Mouse (Mus musculus) myocyte (in vitro differentiated cells): ENCODE results near the gene Ccdc153. TPM values are rescaled to one million over a fixed set of nuclear protein-coding genes. Genes with fewer than 3 reads are reported as not detected.

Source experiments
- H3K27me3 ChIP-seq: one replicate; pipeline ENCODE4 v1.6.1; 2011; ENCODE audit not compliant: control insufficient read depth, insufficient read depth, insufficient read length
- H3K36me3 ChIP-seq: one replicate; pipeline ENCODE4 v1.6.1; 2011; ENCODE audit not compliant: control insufficient read depth, insufficient read depth
- H3K4me2 ChIP-seq: one replicate; pipeline ENCODE4 v1.6.1; 2011; ENCODE audit warnings: low read depth, control low read depth
- H3K4me3 ChIP-seq: one replicate; pipeline ENCODE4 v1.5.1; 2011; ENCODE audit warnings: mild to moderate bottlenecking, control low read depth, moderate library complexity
- H3K79me2 ChIP-seq: one replicate; pipeline ENCODE4 v1.6.1; 2011; ENCODE audit not compliant: control insufficient read depth, insufficient read depth
- H3ac ChIP-seq: one replicate; pipeline ENCODE4 v1.6.1; 2011; ENCODE audit not compliant: control insufficient read depth, insufficient read length
- CEBPB ChIP-seq: IDR thresholded peaks from 2 replicates; pipeline ENCODE4 v1.6.1; 2011; ENCODE audit warnings: mild to moderate bottlenecking, moderate library complexity; ENCODE audit not compliant: poor library complexity, insufficient read depth, severe bottlenecking
- E2F4 ChIP-seq: IDR thresholded peaks from one replicate; pipeline ENCODE4 v1.6.1; 2011; ENCODE audit warnings: mild to moderate bottlenecking, control low read depth, moderate library complexity; ENCODE audit not compliant: insufficient read depth
- MAX ChIP-seq: IDR thresholded peaks from one replicate; pipeline ENCODE4 v1.6.1; 2011; ENCODE audit warnings: low read depth, mild to moderate bottlenecking, control low read depth
- MYOD1 ChIP-seq, 3 experiments: IDR thresholded peaks; one replicate each; pipeline ENCODE4 v1.6.1; 2011; ENCODE audit warnings: control low read depth in 2 of 3, low read depth in 2 of 3, mild to moderate bottlenecking in 2 of 3, moderate library complexity in 1 of 3; ENCODE audit not compliant: insufficient read length in 2 of 3, control insufficient read depth in 1 of 3
- MYOG ChIP-seq, 3 experiments: IDR thresholded peaks; one replicate each; pipeline ENCODE4 v1.6.1; 2011; ENCODE audit warnings: control low read depth in 2 of 3, low read depth in 2 of 3, mild to moderate bottlenecking in 2 of 3; ENCODE audit not compliant: insufficient read length in 2 of 3, control insufficient read depth in 1 of 3, insufficient read depth in 1 of 3
- POLR2A ChIP-seq: IDR thresholded peaks from one replicate; pipeline ENCODE4 v1.6.1; 2011; ENCODE audit warnings: low read depth, mild to moderate bottlenecking, control low read depth, moderate library complexity; ENCODE audit not compliant: insufficient read length
- POLR2AphosphoS2 ChIP-seq: IDR thresholded peaks from one replicate; pipeline ENCODE4 v1.6.1; 2011; ENCODE audit warnings: low read depth, control low read depth; ENCODE audit not compliant: insufficient read length
- REST ChIP-seq: IDR thresholded peaks from one replicate; pipeline ENCODE4 v1.6.1; 2011; ENCODE audit warnings: mild to moderate bottlenecking, control low read depth, moderate library complexity; ENCODE audit not compliant: insufficient read depth, insufficient read length
- SRF ChIP-seq: IDR thresholded peaks from one replicate; pipeline ENCODE4 v1.6.1; 2011; ENCODE audit warnings: low read depth; ENCODE audit not compliant: control insufficient read depth, insufficient read length
- TCF12 ChIP-seq: IDR thresholded peaks from one replicate; pipeline ENCODE4 v1.6.1; 2011; ENCODE audit warnings: mild to moderate bottlenecking, control low read depth; ENCODE audit not compliant: poor library complexity, insufficient read depth, severe bottlenecking
- TCF3 ChIP-seq: IDR thresholded peaks from one replicate; pipeline ENCODE4 v1.6.1; 2011; ENCODE audit warnings: low read depth, control low read depth; ENCODE audit not compliant: insufficient read length
- USF1 ChIP-seq: IDR thresholded peaks from one replicate; pipeline ENCODE4 v1.6.1; 2011; ENCODE audit warnings: low read depth, mild to moderate bottlenecking, control low read depth, moderate library complexity
- polyA plus RNA-seq: library from polyadenylated mRNA; unstranded; fragments of >200 nt; fragmentation: generic; extraction: Trizol; gene quantifications from one replicate; pipeline ENCODE4 v1.2.1, GENCODE M21; 2012; ENCODE audit warnings: missing spikeins

The Ccdc153 gene
- polyA plus RNA-seq, 1 experiment: not detected

- H3ac ChIP-seq: peak overlapping the region; percentile 58
- peak overlapping the region; percentile 79 for H3K4me2 ChIP-seq
- peaks cover 47% of the 10 kb centered on the region for H3K79me2 ChIP-seq
- no peak for TF ChIP-seq SRF
- no peaks in the 10 kb centered on the region for H3K27me3 ChIP-seq
- H3K36me3 ChIP-seq: no peaks in the 10 kb centered on the region
- H3K4me3 ChIP-seq: peak overlapping the region; percentile 67
Observed at GRCm38 (mm10) chr9:44233021-44233801, 7.3 kb upstream of the Ccdc153 start.

DNA sequence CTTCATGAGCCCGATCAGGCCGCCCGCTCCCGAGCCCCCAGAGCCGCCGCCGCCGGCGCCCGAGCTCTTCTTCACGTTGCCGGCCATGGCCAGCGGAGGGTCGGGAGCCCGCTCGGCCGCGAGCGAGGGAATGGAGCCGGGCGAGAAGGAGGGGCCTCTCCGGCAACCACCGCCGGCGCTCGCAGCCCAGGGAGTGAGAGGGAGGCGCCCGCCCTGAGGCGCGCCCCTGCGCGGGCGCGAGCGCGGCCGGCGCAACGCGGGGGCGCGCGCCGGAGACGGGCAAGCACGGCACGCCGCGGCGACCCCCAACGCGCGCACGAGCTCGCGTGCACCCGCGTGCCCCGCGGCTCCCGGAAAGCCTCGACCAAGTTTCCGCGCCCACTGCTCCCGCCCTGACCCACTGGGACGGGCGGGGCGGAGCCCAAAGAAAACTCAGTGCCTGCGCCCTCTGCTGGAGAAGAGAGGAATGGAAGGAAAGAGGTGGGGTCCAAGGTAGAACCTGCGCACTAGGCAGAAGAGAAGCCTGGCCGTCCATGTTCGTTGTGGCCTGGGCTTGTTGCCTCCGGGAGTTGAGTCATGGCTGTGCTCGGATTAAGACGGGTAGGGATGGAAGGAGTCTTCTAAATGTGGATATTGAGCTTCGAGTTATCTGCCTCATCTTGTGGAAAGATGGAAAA is 6.5 kb upstream of the Ccdc153 start, which contains the start of gene Cbl:
Gene Cbl (minus strand): TSS at position 248 of the 677 bp plus-strand sequence.
- H3K27me3 ChIP-seq: no peaks in the 10 kb centered on the region
- peak within 1 kb of the TSS; percentile 58 for H3ac ChIP-seq
- no peak for TF ChIP-seq MAX
- TF ChIP-seq CEBPB: no peak
- TF ChIP-seq TCF3: no peak
- TF ChIP-seq E2F4: peak; percentile 41
- TF ChIP-seq TCF12: no peak
- no peak for TF ChIP-seq SRF
- no peak for TF ChIP-seq REST
- no peak for TF ChIP-seq MYOD1 (IDR thresholded peaks at IDR 0.05; ENCODE audit: control insufficient read depth in 1 of 3, insufficient read length in 2 of 3, low read depth in 2 of 3)
- TF ChIP-seq POLR2A: peak; percentile 66
- TF ChIP-seq POLR2AphosphoS2: peak; percentile 32
- TF ChIP-seq MYOG (IDR thresholded peaks at IDR 0.05; ENCODE audit: control insufficient read depth in 1 of 3, insufficient read depth in 1 of 3, insufficient read length in 2 of 3, low read depth in 2 of 3): peak in 1 of 3 experiments; percentile 2
- no peak for TF ChIP-seq USF1
- peaks cover 40% of the 10 kb centered on the region for H3K79me2 ChIP-seq
- H3K4me2 ChIP-seq: peak within 1 kb of the TSS; percentile 79
- peak within 1 kb of the TSS; percentile 67 for H3K4me3 ChIP-seq
- no peaks in the 10 kb centered on the region for H3K36me3 ChIP-seq

DNA sequence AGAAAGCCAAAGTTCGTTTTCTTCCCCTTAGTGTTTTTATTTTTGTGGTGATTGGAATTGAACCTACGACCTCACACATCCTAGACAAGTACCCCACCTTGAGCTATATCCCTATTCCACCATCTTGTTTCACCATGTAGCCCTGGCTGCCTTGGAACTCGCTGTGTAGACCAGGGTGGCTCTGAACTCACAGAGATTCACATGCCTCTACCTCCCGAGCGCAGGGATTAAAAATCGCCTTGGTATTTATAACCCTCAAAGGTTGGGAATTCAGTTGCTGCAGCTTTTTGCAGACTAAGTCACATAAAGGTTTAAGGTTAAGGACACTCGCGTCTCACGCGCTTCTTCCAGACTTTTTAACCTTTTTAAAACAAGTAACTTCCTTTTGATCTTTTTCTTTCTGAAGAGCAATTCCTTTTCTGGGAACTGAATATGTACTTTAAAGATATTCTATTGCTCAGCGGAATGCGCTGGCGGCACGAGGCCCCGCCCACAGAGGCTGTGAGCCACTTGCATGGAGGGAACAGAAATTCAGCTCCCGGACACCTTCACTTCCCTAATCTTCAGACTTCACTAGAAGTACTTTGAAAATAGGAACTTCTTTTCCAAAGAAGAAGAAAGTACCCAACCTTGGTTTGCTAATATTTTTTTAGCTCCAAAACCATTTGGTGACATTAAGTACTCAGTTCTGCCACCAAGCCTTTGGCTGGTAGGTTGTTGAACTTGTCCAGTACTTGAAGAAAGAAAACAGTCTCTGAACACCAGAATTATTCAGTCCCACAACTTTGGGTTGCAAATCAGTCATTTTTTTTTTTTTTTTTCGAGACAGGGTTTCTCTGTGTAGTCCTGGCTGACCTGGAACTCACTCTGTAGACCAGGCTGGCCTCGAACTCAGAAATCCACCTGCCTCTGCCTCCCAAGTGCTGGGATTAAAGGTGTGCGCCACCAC is 5.7 kb upstream of the Ccdc153 start:
- TF ChIP-seq MYOD1 (IDR thresholded peaks at IDR 0.05; ENCODE audit: control insufficient read depth in 1 of 3, insufficient read length in 2 of 3, low read depth in 2 of 3): no peak
- TF ChIP-seq MYOG (IDR thresholded peaks at IDR 0.05; ENCODE audit: control insufficient read depth in 1 of 3, insufficient read depth in 1 of 3, insufficient read length in 2 of 3, low read depth in 2 of 3): no peak
- no peak for TF ChIP-seq TCF3
- no peaks in the 10 kb centered on the region for H3K27me3 ChIP-seq
- H3K4me2 ChIP-seq: peak overlapping the region; percentile 61
- no peak overlapping the region for H3ac ChIP-seq
- peaks cover 32% of the 10 kb centered on the region for H3K79me2 ChIP-seq
- no peaks in the 10 kb centered on the region for H3K36me3 ChIP-seq
- peak overlapping the region; percentile 67 for H3K4me3 ChIP-seq

GRCm38 (mm10) chr9:44236601-44237000 is 3.9 kb upstream of the Ccdc153 start:
- H3K4me2 ChIP-seq: no peak overlapping the region
- TF ChIP-seq E2F4 (no peak), CEBPB (no peak), REST (no peak), TCF12 (no peak), POLR2A (no peak), MYOG (IDR thresholded peaks at IDR 0.05; ENCODE audit: control insufficient read depth in 1 of 3, insufficient read depth in 1 of 3, insufficient read length in 2 of 3, low read depth in 2 of 3) (no peak), TCF3 (no peak), USF1 (no peak), MAX (no peak), SRF (no peak), MYOD1 (IDR thresholded peaks at IDR 0.05; ENCODE audit: control insufficient read depth in 1 of 3, insufficient read length in 2 of 3, low read depth in 2 of 3) (no peak), POLR2AphosphoS2 (no peak)
- H3ac ChIP-seq: no peak overlapping the region
- peaks cover 17% of the 10 kb centered on the region for H3K79me2 ChIP-seq
- no peaks in the 10 kb centered on the region for H3K27me3 ChIP-seq
- no peak overlapping the region for H3K4me3 ChIP-seq
- H3K36me3 ChIP-seq: no peaks in the 10 kb centered on the region
